In genomic region chr14:54640121-54640520, GRCm38 (mm10) we compare ENCODE assay signal across 12 mouse cellular contexts. TPM values are rescaled to one million over a fixed set of nuclear protein-coding genes. Genes with fewer than 3 reads are reported as not detected.
DNase-seq lines count a peak whose midpoint lies in the region; ATAC-seq and TF ChIP-seq lines count a peak whose summit lies in the region.
"Had no signal": no experiment of that assay in that cellular context is flagged by ENCODE, and none has a peak within 500 bp of the region (broad histone marks: within the 10 kb centered on the region; RNA-seq: fewer than 3 reads in every experiment).

No protein-coding gene starts in this region.

- no peak overlapping the region for H3K27ac ChIP-seq in liver, embryonic 12.5 days
- no peak overlapping the region for H3K27ac ChIP-seq in liver, postnatal 0 days (ENCODE audit: low read depth)
- no peak overlapping the region for H3K27ac ChIP-seq in forebrain, embryonic 15.5 days (replicated peaks)
- peak overlapping the region; percentile 95 for H3K27ac ChIP-seq in limb, embryonic 10.5 days
- no peak overlapping the region for H3K27ac ChIP-seq in neural tube, embryonic 12.5 days

- no peak overlapping the region for H3K4me3 ChIP-seq in liver, embryonic 12.5 days
- H3K4me3 ChIP-seq in liver, postnatal 0 days (ENCODE audit: low read depth, low read length) = no peak overlapping the region
- H3K4me3 ChIP-seq in forebrain, embryonic 15.5 days = peak overlapping the region; percentile 72
- H3K4me3 ChIP-seq in limb, embryonic 10.5 days = peak overlapping the region; percentile 87
- H3K4me3 ChIP-seq in neural tube, embryonic 12.5 days = peak overlapping the region; percentile 78

- peaks cover 43% of the 10 kb centered on the region for H3K36me3 ChIP-seq in liver, embryonic 12.5 days
- peaks cover 31% of the 10 kb centered on the region for H3K36me3 ChIP-seq in liver, postnatal 0 days (replicated peaks; ENCODE audit: insufficient read depth, low read length)
- peaks cover 43% of the 10 kb centered on the region for H3K36me3 ChIP-seq in forebrain, embryonic 15.5 days
- peaks cover 74% of the 10 kb centered on the region for H3K36me3 ChIP-seq in limb, embryonic 10.5 days
- H3K36me3 ChIP-seq in neural tube, embryonic 12.5 days = peaks cover 67% of the 10 kb centered on the region

- WGBS in liver, embryonic 12.5 days (ENCODE audit: insufficient replicate concordance) = 43% methylated on average over 4 of the region's 4 CpGs
- WGBS in liver, postnatal 0 days (ENCODE audit: insufficient replicate concordance) = 50% methylated on average over 4 of the region's 4 CpGs
- 4% methylated on average over 4 of the region's 4 CpGs for WGBS in forebrain, embryonic 15.5 days
- 9% methylated on average over 4 of the region's 4 CpGs for WGBS in limb, embryonic 10.5 days
- WGBS in neural tube, embryonic 12.5 days = 15% methylated on average over 4 of the region's 4 CpGs

- no peak for DNase-seq in liver, postnatal 0 days
- peak; percentile 43 for DNase-seq in limb, embryonic 10.5 days (ENCODE audit: low spot score)
- no peak for DNase-seq in gastrocnemius, adult 8-10 months (ENCODE audit: low spot score in 2 of 2)
- no peak for DNase-seq in left cerebral cortex, adult 8-10 months (ENCODE audit: low spot score in 2 of 2)
- no peak for DNase-seq in cerebellum, adult 11-12 months
- DNase-seq: kidney, postnatal 36 days; lung, postnatal 36 days had no signal

- TF ChIP-seq EP300 in liver, postnatal 0 days (IDR thresholded peaks at IDR 0.05; ENCODE audit: low read depth) = no peak

- no peak for TF ChIP-seq CTCF in liver, postnatal 0 days (IDR thresholded peaks at IDR 0.05; ENCODE audit: low read depth)

- peaks cover 20% of the 10 kb centered on the region for H3K4me1 ChIP-seq in liver, embryonic 12.5 days
- peaks cover 3% of the 10 kb centered on the region for H3K4me1 ChIP-seq in liver, postnatal 0 days (ENCODE audit: insufficient read depth)
- peaks cover 25% of the 10 kb centered on the region for H3K4me1 ChIP-seq in forebrain, embryonic 15.5 days
- H3K4me1 ChIP-seq in limb, embryonic 10.5 days = peaks cover 32% of the 10 kb centered on the region
- H3K4me1 ChIP-seq in neural tube, embryonic 12.5 days = peaks cover 20% of the 10 kb centered on the region

- H3K4me2 ChIP-seq in liver, embryonic 12.5 days = peak overlapping the region; percentile 100
- no peak overlapping the region for H3K4me2 ChIP-seq in liver, postnatal 0 days (ENCODE audit: low read depth, low read length)
- H3K4me2 ChIP-seq in forebrain, embryonic 15.5 days (replicated peaks) = peak overlapping the region; percentile 63
- H3K4me2 ChIP-seq in neural tube, embryonic 12.5 days (replicated peaks) = peak overlapping the region; percentile 96

- ATAC-seq in liver, embryonic 12.5 days = no peak
- no peak for ATAC-seq in liver, postnatal 0 days
- ATAC-seq in forebrain, embryonic 15.5 days (replicated peaks) = no peak
- ATAC-seq in neural tube, embryonic 12.5 days (ENCODE audit: low FRiP score, low read depth) = no peak

- H3K9me3 ChIP-seq in liver, embryonic 12.5 days (replicated peaks) = no peaks in the 10 kb centered on the region
- H3K9me3 ChIP-seq in liver, postnatal 0 days (ENCODE audit: low read length) = no peaks in the 10 kb centered on the region
- no peaks in the 10 kb centered on the region for H3K9me3 ChIP-seq in forebrain, embryonic 15.5 days
- no peaks in the 10 kb centered on the region for H3K9me3 ChIP-seq in limb, embryonic 10.5 days (replicated peaks)
- H3K9me3 ChIP-seq in neural tube, embryonic 12.5 days = no peaks in the 10 kb centered on the region

- H3K9ac ChIP-seq in liver, embryonic 12.5 days = peak overlapping the region; percentile 80; the same call in 1 of the 2 replicates
- no peak overlapping the region for H3K9ac ChIP-seq in liver, postnatal 0 days (replicated peaks)
- peak overlapping the region; percentile 42 for H3K9ac ChIP-seq in forebrain, embryonic 15.5 days (replicated peaks)
- peak overlapping the region; percentile 89 for H3K9ac ChIP-seq in neural tube, embryonic 12.5 days

- H3K27me3 ChIP-seq in liver, embryonic 12.5 days (replicated peaks) = peaks cover 25% of the 10 kb centered on the region
- H3K27me3 ChIP-seq in liver, postnatal 0 days (ENCODE audit: insufficient read depth, low read length) = 0 out of 2 replicates have a peak, but pooled peaks cover 5% of the 10 kb centered on the region
- H3K27me3 ChIP-seq in forebrain, embryonic 15.5 days = no peaks in the 10 kb centered on the region
- no peaks in the 10 kb centered on the region for H3K27me3 ChIP-seq in limb, embryonic 10.5 days (ENCODE audit: low read depth, poor library complexity, severe bottlenecking)
- H3K27me3 ChIP-seq in neural tube, embryonic 12.5 days (replicated peaks) = no peaks in the 10 kb centered on the region

RNA-seq across cellular contexts. Expression of gene Gm17606, which starts 0.6 kb away (rescaled TPM):
- not detected in 2 replicates for polyA plus RNA-seq in liver, embryonic 12.5 days (2016; fragmentation: Nextera tagmentation; extraction: Ambion mirVana)
- polyA plus RNA-seq in liver, postnatal 0 days (2015; fragmentation: Nextera tagmentation; extraction: Ambion mirVana) = not detected in 2 replicates
- not detected in 2 replicates for polyA plus RNA-seq in forebrain, embryonic 15.5 days (2015; fragmentation: Nextera tagmentation; extraction: Ambion mirVana)
- not detected in 2 replicates for polyA plus RNA-seq in limb, embryonic 10.5 days (2016; fragmentation: Nextera tagmentation; extraction: Ambion mirVana)
- polyA plus RNA-seq in neural tube, embryonic 12.5 days (2016; fragmentation: Nextera tagmentation; extraction: Ambion mirVana) = not detected in 2 replicates
- total RNA-seq in gastrocnemius, adult 8-10 months (2022) = not detected
- total RNA-seq in left cerebral cortex, adult 8-10 months (2022) = not detected
- total RNA-seq: MEL had no signal
- polyA plus RNA-seq: cortical plate, adult 2 months had no signal

RNA-seq across cellular contexts. Expression of gene Cdh24, which starts 1.0 kb away (rescaled TPM):
- 0.61 and 1.0 TPM in 2 replicates for polyA plus RNA-seq in liver, embryonic 12.5 days (2016; fragmentation: Nextera tagmentation; extraction: Ambion mirVana)
- 0.09 and 0.11 TPM in 2 replicates for polyA plus RNA-seq in liver, postnatal 0 days (2015; fragmentation: Nextera tagmentation; extraction: Ambion mirVana)
- 7.6 and 8.6 TPM in 2 replicates for polyA plus RNA-seq in forebrain, embryonic 15.5 days (2015; fragmentation: Nextera tagmentation; extraction: Ambion mirVana)
- 7.1 and 8.1 TPM in 2 replicates for polyA plus RNA-seq in limb, embryonic 10.5 days (2016; fragmentation: Nextera tagmentation; extraction: Ambion mirVana)
- polyA plus RNA-seq in neural tube, embryonic 12.5 days (2016; fragmentation: Nextera tagmentation; extraction: Ambion mirVana) = 9.5 and 10.0 TPM in 2 replicates
- under 1 TPM in 2 of 4 experiments, not detected in 2; 0.08 to 0.12 TPM for total RNA-seq in gastrocnemius, adult 8-10 months (2022)
- total RNA-seq in left cerebral cortex, adult 8-10 months (2022) = 1 to 10 TPM; 7.5 to 8.1 (median 7.8) TPM

RNA-seq across cellular contexts. Expression of gene Psmb11, which starts 18.9 kb away (rescaled TPM):
- polyA plus RNA-seq in liver, embryonic 12.5 days (2016; fragmentation: Nextera tagmentation; extraction: Ambion mirVana) = not detected in 2 replicates
- not detected in 2 replicates for polyA plus RNA-seq in liver, postnatal 0 days (2015; fragmentation: Nextera tagmentation; extraction: Ambion mirVana)
- 0.15 TPM in 1 of 2 replicates, not detected in the other for polyA plus RNA-seq in forebrain, embryonic 15.5 days (2015; fragmentation: Nextera tagmentation; extraction: Ambion mirVana)
- polyA plus RNA-seq in limb, embryonic 10.5 days (2016; fragmentation: Nextera tagmentation; extraction: Ambion mirVana) = 0.13 and 0.14 TPM in 2 replicates
- not detected in 2 replicates for polyA plus RNA-seq in neural tube, embryonic 12.5 days (2016; fragmentation: Nextera tagmentation; extraction: Ambion mirVana)
- not detected for total RNA-seq in gastrocnemius, adult 8-10 months (2022)
- under 1 TPM in 3 of 4 experiments, not detected in 1; 0.14 to 0.63 (median 0.14) TPM for total RNA-seq in left cerebral cortex, adult 8-10 months (2022)
- total RNA-seq: MEL had no signal

RNA-seq across cellular contexts. Expression of gene Psmb5, which starts 22.3 kb away (rescaled TPM):
- 281 and 292 TPM in 2 replicates for polyA plus RNA-seq in liver, embryonic 12.5 days (2016; fragmentation: Nextera tagmentation; extraction: Ambion mirVana)
- polyA plus RNA-seq in liver, postnatal 0 days (2015; fragmentation: Nextera tagmentation; extraction: Ambion mirVana) = 148 and 157 TPM in 2 replicates
- polyA plus RNA-seq in forebrain, embryonic 15.5 days (2015; fragmentation: Nextera tagmentation; extraction: Ambion mirVana) = 430 and 444 TPM in 2 replicates
- polyA plus RNA-seq in limb, embryonic 10.5 days (2016; fragmentation: Nextera tagmentation; extraction: Ambion mirVana) = 508 and 553 TPM in 2 replicates
- polyA plus RNA-seq in neural tube, embryonic 12.5 days (2016; fragmentation: Nextera tagmentation; extraction: Ambion mirVana) = 404 and 429 TPM in 2 replicates
- 100 to 1,000 TPM; 183 to 192 (median 187) TPM for total RNA-seq in gastrocnemius, adult 8-10 months (2022)
- total RNA-seq in left cerebral cortex, adult 8-10 months (2022) = 100 to 1,000 TPM; 151 to 185 (median 175) TPM

RNA-seq across cellular contexts. Expression of gene 4931414P19Rik, which starts 34.3 kb away (rescaled TPM):
- 3.7 and 4.1 TPM in 2 replicates for polyA plus RNA-seq in liver, embryonic 12.5 days (2016; fragmentation: Nextera tagmentation; extraction: Ambion mirVana)
- 1.2 and 1.4 TPM in 2 replicates for polyA plus RNA-seq in liver, postnatal 0 days (2015; fragmentation: Nextera tagmentation; extraction: Ambion mirVana)
- polyA plus RNA-seq in forebrain, embryonic 15.5 days (2015; fragmentation: Nextera tagmentation; extraction: Ambion mirVana) = 8.0 and 8.9 TPM in 2 replicates
- polyA plus RNA-seq in limb, embryonic 10.5 days (2016; fragmentation: Nextera tagmentation; extraction: Ambion mirVana) = 11.1 and 13.5 TPM in 2 replicates
- polyA plus RNA-seq in neural tube, embryonic 12.5 days (2016; fragmentation: Nextera tagmentation; extraction: Ambion mirVana) = 8.4 and 8.6 TPM in 2 replicates
- total RNA-seq in gastrocnemius, adult 8-10 months (2022) = 1 to 10 TPM; 2.0 to 2.8 (median 2.6) TPM
- 1 to 10 TPM; 4.7 to 6.3 (median 5.7) TPM for total RNA-seq in left cerebral cortex, adult 8-10 months (2022)

Comparison
In these comparisons a context has a peak if more than half of its experiments do, and no peak if none do; other contexts are left out.
1. H3K4me3 ChIP-seq: peak in forebrain, embryonic 15.5 days (single experiment), limb, embryonic 10.5 days (single experiment) and neural tube, embryonic 12.5 days (single experiment); none in liver, embryonic 12.5 days (single experiment) and liver, postnatal 0 days (single experiment).